Mouse (Mus musculus) C2C12 (cell line): ENCODE measurements around the gene Ak4. TPM values are rescaled to one million over a fixed set of nuclear protein-coding genes. Genes with fewer than 3 reads are reported as not detected.

Experiments
- H3K27me3 ChIP-seq: one replicate; pipeline ENCODE4 v1.6.1; 2011; ENCODE audit not compliant: control insufficient read depth, insufficient read depth, insufficient read length
- H3K36me3 ChIP-seq: one replicate; pipeline ENCODE4 v1.6.1; 2011; ENCODE audit not compliant: control insufficient read depth, insufficient read depth
- H3K4me3 ChIP-seq: one replicate; pipeline ENCODE4 v1.5.1; 2011; ENCODE audit warnings: mild to moderate bottlenecking, control low read depth; ENCODE audit not compliant: poor library complexity, insufficient read depth, severe bottlenecking
- H3K79me2 ChIP-seq: one replicate; pipeline ENCODE4 v1.6.1; 2011; ENCODE audit not compliant: control insufficient read depth, insufficient read depth
- H3K79me3 ChIP-seq: one replicate; pipeline ENCODE4 v1.6.1; 2011; ENCODE audit warnings: low read depth, control low read depth
- H3ac ChIP-seq: one replicate; pipeline ENCODE3; 2011; ENCODE audit warnings: low read depth; ENCODE audit not compliant: control insufficient read depth, insufficient read length
- CEBPB ChIP-seq: IDR thresholded peaks from one replicate; pipeline ENCODE4 v1.6.1; 2011; ENCODE audit warnings: low read depth, mild to moderate bottlenecking, control low read depth, moderate library complexity
- CTCF ChIP-seq: IDR thresholded peaks from one replicate; pipeline ENCODE4 v1.5.1; 2011; ENCODE audit not compliant: control insufficient read depth, insufficient read depth, insufficient read length
- FOSL1 ChIP-seq: IDR thresholded peaks from one replicate; pipeline ENCODE4 v1.8.0; 2011; ENCODE audit warnings: mild to moderate bottlenecking, low read length; ENCODE audit not compliant: poor library complexity, insufficient read depth, severe bottlenecking
- MAX ChIP-seq: IDR thresholded peaks from one replicate; pipeline ENCODE4 v1.6.1; 2011; ENCODE audit warnings: mild to moderate bottlenecking, control low read depth
- MYOD1 ChIP-seq: IDR thresholded peaks from one replicate; pipeline ENCODE4 v1.6.1; 2011; ENCODE audit warnings: low read depth; ENCODE audit not compliant: control insufficient read depth, insufficient read length
- MYOG ChIP-seq: IDR thresholded peaks from one replicate; pipeline ENCODE4 v1.6.1; 2011; ENCODE audit not compliant: control insufficient read depth, insufficient read length; ENCODE audit errors: extremely low read depth
- USF1 ChIP-seq: IDR thresholded peaks from one replicate; pipeline ENCODE4 v1.6.1; 2011; ENCODE audit warnings: low read depth, mild to moderate bottlenecking, control low read depth, moderate library complexity
- polyA plus RNA-seq: library from polyadenylated mRNA; unstranded; fragments of >200 nt; fragmentation: generic; extraction: Trizol; gene quantifications from one replicate; pipeline ENCODE4 v1.2.1, GENCODE M21; 2012; ENCODE audit warnings: missing spikeins

The Ak4 gene
- polyA plus RNA-seq, 1 experiment = 0.25 TPM

- Histone ChIP-seq H3K79me3 (no peaks in the 10 kb centered on the region), H3K36me3 (no peaks in the 10 kb centered on the region), H3K79me2 (no peaks in the 10 kb centered on the region), H3K4me3 (no peak overlapping the region), H3K27me3 (no peaks in the 10 kb centered on the region), H3ac (no peak overlapping the region)
- TF ChIP-seq USF1 (no peak), FOSL1 (no peak), MYOG (no peak), MAX (no peak), CEBPB (no peak), MYOD1 (no peak), CTCF (no peak)
Measured at GRCm38 (mm10) chr4:101395021-101395533, 24.0 kb upstream of the Ak4 start.

DNA sequence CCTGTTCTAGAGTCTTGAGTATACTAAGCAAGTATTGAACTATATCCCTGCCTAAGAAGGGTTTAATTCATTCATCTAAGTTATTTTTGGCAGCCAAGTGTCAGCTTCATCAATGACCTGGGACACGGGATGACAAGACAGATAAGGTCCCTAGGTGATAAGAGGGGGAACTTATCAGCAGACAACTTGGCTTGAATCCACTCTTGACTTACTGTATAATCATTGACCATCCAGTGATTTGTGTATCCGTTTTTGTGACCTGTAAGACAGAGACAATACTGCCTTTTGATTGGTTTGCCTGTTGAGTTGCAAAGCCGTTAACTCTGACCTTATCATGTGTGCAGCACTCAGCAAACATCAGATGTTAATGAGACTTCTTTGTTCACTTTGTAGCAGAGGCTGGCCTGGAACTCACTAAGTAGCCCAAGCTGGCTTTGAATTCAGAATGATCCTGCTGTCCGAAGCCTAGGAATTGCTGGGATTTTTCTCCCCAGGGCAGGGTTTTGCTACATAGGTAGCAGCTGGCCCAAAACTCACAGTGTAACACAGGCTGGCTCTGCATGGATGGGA is 19.0 kb upstream of the Ak4 start:
- Histone ChIP-seq H3K36me3 (no peaks in the 10 kb centered on the region), H3K79me3 (no peaks in the 10 kb centered on the region), H3K27me3 (no peaks in the 10 kb centered on the region), H3K79me2 (no peaks in the 10 kb centered on the region), H3K4me3 (no peak overlapping the region), H3ac (no peak overlapping the region)
- TF ChIP-seq CTCF = no peak
- no peak for TF ChIP-seq FOSL1
- no peak for TF ChIP-seq MAX
- no peak for TF ChIP-seq CEBPB
- TF ChIP-seq MYOG = no peak
- TF ChIP-seq MYOD1 = no peak
- TF ChIP-seq USF1 = no peak

GRCm38 (mm10) chr4:101401945-101402344 is 17.1 kb upstream of the Ak4 start:
- Histone ChIP-seq H3K27me3 (no peaks in the 10 kb centered on the region), H3K4me3 (no peak overlapping the region), H3K79me3 (no peaks in the 10 kb centered on the region), H3K79me2 (no peaks in the 10 kb centered on the region), H3ac (no peak overlapping the region), H3K36me3 (no peaks in the 10 kb centered on the region)
- no peak for TF ChIP-seq USF1
- TF ChIP-seq MYOD1 = no peak
- no peak for TF ChIP-seq CTCF
- no peak for TF ChIP-seq MAX
- no peak for TF ChIP-seq CEBPB
- no peak for TF ChIP-seq FOSL1
- no peak for TF ChIP-seq MYOG

- Histone ChIP-seq H3K27me3 (no peaks in the 10 kb centered on the region), H3ac (no peak overlapping the region), H3K79me2 (no peaks in the 10 kb centered on the region), H3K4me3 (no peak overlapping the region), H3K79me3 (no peaks in the 10 kb centered on the region), H3K36me3 (no peaks in the 10 kb centered on the region)
- no peak for TF ChIP-seq USF1
- no peak for TF ChIP-seq CEBPB
- no peak for TF ChIP-seq CTCF
Measured at GRCm38 (mm10) chr4:101404863-101405262, 14.2 kb upstream of the Ak4 start.

- Histone ChIP-seq H3K79me3 (no peaks in the 10 kb centered on the region), H3K79me2 (no peaks in the 10 kb centered on the region), H3K27me3 (no peaks in the 10 kb centered on the region), H3ac (no peak overlapping the region), H3K4me3 (no peak overlapping the region), H3K36me3 (no peaks in the 10 kb centered on the region)
- TF ChIP-seq CTCF (no peak), MYOG (no peak)
Measured at GRCm38 (mm10) chr4:101406411-101407196, 12.5 kb upstream of the Ak4 start.

GRCm38 (mm10) chr4:101416966-101417365 is 2.1 kb upstream of the Ak4 start:
- no peaks in the 10 kb centered on the region for H3K79me3 ChIP-seq
- TF ChIP-seq MAX = no peak
- no peak for TF ChIP-seq MYOD1
- no peak for TF ChIP-seq USF1
- TF ChIP-seq MYOG = no peak
- no peak for TF ChIP-seq FOSL1
- TF ChIP-seq CEBPB = no peak
- TF ChIP-seq CTCF = no peak
- no peaks in the 10 kb centered on the region for H3K79me2 ChIP-seq
- no peaks in the 10 kb centered on the region for H3K36me3 ChIP-seq
- H3K4me3 ChIP-seq = no peak overlapping the region
- no peak overlapping the region for H3ac ChIP-seq
- H3K27me3 ChIP-seq = peaks cover 35% of the 10 kb centered on the region
